Mouse (Mus musculus): ENCODE measurements at regions not wholly inside any gene's neighbourhood (a gene's known extent, or its start where the extent isn't known, plus 50 kb on each side); places are given as distances from the start of the nearest gene placed in this dataset.

- H3K4me3 ChIP-seq (ENCODE audit: insufficient read depth, low read depth, low read length), result no peak overlapping the region
- no peak overlapping the region for H3K27ac ChIP-seq (replicated peaks; ENCODE audit: low read depth, low read length)
- no peaks in the 10 kb centered on the region for H3K4me1 ChIP-seq (ENCODE audit: control insufficient read depth, insufficient read depth, insufficient read length, low read length)
Observed at GRCm38 (mm10) chr16:5829071-5829470, 56.1 kb upstream of the Rbfox1 start.

DNA sequence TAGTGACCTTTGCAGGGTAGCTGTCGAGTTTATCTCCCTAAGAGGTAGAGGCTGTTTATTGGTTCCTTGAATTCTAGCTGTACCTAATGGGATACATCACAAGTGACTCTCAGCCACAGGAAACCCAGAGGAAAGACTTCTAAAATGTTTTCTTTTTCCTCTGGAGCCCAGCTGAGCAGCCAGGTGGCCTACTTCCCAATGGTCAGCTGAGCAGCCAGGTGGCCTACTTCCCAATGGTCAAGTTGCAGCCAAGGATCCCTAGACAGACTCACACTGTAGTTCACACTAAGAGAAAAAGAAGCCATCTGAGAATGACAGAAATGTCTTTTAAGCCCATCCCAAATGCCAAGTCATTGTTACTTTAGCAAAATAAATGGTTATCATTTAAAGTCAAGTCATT, 61.8 kb upstream of the Rbfox1 start:
- Histone ChIP-seq H3K4me3 (ENCODE audit: insufficient read depth, low read depth, low read length) (no peak overlapping the region), H3K27ac (replicated peaks; ENCODE audit: low read depth, low read length) (no peak overlapping the region), H3K4me1 (ENCODE audit: control insufficient read depth, insufficient read depth, insufficient read length, low read length) (no peaks in the 10 kb centered on the region)

DNA sequence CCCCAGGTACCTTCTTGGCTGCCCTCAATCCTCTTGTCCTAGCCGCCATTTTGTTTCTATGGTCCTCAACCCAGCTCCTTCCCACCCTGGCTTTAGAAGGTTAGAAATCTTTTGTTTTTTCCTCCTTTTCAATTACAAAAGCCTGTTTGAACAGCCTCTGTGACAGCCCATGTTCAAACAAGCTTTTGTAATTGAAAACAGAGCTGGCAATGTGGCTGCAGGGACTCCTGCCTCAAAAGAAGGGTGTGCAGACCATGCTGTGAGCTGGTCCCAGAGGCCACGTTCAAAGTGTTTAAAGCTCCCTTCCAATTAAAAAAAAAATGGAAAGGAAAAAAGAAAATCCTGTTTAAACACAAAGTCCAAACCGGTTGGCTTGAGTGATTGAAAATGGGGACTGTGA, 68.0 kb upstream of the Rbfox1 start:
- Histone ChIP-seq H3K27ac (replicated peaks; ENCODE audit: low read depth, low read length) (no peak overlapping the region), H3K4me1 (ENCODE audit: control insufficient read depth, insufficient read depth, insufficient read length, low read length) (no peaks in the 10 kb centered on the region)

GRCm38 (mm10) chr16:5812245-5812820, 72.8 kb upstream of the Rbfox1 start:
- H3K4me3 ChIP-seq (ENCODE audit: insufficient read depth, low read depth, low read length), result no peak overlapping the region
- H3K27ac ChIP-seq (replicated peaks; ENCODE audit: low read depth, low read length), result no peak overlapping the region
- H3K4me1 ChIP-seq (ENCODE audit: control insufficient read depth, insufficient read depth, insufficient read length, low read length), result no peaks in the 10 kb centered on the region

More for the DNA sequence above, 68.0 kb upstream of the Rbfox1 start:
- H3K4me3 ChIP-seq (ENCODE audit: insufficient read depth, low read depth, low read length), result no peak overlapping the region

DNA sequence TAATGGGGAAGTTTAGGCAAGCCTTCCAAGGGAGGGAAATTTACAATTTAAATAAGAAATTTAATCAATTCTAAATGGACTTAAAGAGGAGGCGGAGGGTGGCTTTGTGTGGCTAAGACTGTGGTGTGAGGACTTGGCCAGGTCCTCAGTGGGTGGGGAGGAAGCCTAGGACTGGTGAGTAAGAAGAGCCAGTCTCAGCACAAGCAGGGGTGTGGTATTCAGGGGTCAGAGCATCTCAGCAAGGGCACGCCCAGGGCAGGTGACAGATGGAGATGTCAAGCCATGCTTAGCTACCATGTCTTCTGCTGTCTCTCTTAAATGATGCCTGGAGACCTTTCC, 73.5 kb upstream of the Rbfox1 start:
- Histone ChIP-seq H3K4me3 (ENCODE audit: insufficient read depth, low read depth, low read length) (no peak overlapping the region), H3K4me1 (ENCODE audit: control insufficient read depth, insufficient read depth, insufficient read length, low read length) (no peaks in the 10 kb centered on the region), H3K27ac (replicated peaks; ENCODE audit: low read depth, low read length) (no peak overlapping the region)

DNA sequence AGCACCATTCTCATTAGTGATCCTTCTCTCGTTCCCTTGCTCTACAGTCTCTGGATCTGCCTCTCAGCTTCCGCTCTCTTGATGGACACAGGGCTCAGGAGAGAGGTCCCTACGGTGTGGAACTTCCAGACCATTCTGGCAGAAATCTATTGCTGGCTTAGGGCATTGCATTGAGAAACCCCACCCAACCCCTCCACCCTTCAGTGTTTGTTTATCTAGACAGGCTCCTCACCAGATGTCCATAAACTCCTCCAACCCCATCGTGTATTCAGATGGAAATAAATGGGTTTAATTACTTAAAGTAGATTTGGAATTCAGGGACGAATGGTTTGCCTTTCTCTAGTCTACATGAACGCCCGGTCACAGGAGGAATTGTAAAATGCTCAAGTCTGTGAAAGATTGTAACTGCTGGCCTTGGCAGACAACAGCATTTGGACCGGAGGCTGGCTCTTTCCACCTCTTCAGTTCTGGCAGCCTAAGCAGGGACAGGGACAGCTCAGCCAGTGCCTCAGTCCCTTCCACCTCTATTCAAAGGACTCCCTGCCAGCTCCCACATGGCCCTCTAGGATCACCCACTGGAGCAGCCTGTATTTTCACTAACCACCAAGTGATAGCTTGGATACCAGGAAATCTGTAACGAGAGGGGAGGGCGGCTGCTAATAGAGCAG, 74.0 kb upstream of the Rbfox1 start:
- Histone ChIP-seq H3K27ac (replicated peaks; ENCODE audit: low read depth, low read length) (no peak overlapping the region), H3K4me3 (ENCODE audit: insufficient read depth, low read depth, low read length) (no peak overlapping the region)

DNA sequence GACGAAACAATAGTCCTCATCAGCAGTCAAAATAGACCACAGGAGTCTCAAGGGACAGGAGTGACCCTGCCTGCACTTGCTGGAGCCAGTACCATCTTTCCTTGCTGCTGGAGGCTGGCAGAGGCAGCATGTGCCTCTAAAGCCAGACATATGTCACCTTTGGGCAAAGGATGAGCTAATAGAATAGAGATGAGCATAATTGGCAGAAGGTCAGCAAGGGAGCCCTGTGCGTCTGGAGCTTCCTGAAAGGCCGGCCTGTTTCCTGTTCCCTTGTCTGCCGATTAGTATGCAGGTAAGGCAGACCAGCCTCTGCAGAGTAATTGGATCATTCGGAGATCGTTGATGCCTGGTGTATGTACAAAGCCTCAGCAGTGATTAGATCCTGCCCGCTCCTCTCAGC, 87.0 kb upstream of the Rbfox1 start:
- Histone ChIP-seq H3K4me3 (ENCODE audit: insufficient read depth, low read depth, low read length) (no peak overlapping the region), H3K4me1 (ENCODE audit: control insufficient read depth, insufficient read depth, insufficient read length, low read length) (no peaks in the 10 kb centered on the region), H3K27ac (replicated peaks; ENCODE audit: low read depth, low read length) (no peak overlapping the region)

More for the DNA sequence above, 74.0 kb upstream of the Rbfox1 start:
- H3K4me1 ChIP-seq (ENCODE audit: control insufficient read depth, insufficient read depth, insufficient read length, low read length), result no peaks in the 10 kb centered on the region

DNA sequence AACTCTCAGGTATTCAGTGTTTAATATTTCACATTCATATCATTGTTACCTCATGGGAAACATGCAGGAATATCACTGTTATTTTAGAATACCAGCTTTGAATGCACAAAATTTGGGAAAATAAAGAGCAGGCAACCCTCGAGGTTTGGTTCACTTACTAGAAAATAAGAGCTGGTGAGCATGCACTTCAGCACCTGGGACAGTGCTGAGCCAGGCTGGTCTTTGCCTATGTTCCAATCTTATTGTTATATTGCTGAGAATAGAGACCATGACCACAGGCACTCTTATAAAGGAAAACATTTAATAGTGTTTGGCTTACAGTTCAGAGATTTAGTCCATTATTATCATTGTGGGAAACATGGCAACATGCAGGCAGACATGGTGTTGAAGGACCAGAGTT, 92.9 kb upstream of the Rbfox1 start:
- H3K4me3 ChIP-seq (ENCODE audit: insufficient read depth, low read depth, low read length), result no peak overlapping the region
- no peak overlapping the region for H3K27ac ChIP-seq (replicated peaks; ENCODE audit: low read depth, low read length)
- H3K4me1 ChIP-seq (ENCODE audit: control insufficient read depth, insufficient read depth, insufficient read length, low read length), result no peaks in the 10 kb centered on the region

DNA sequence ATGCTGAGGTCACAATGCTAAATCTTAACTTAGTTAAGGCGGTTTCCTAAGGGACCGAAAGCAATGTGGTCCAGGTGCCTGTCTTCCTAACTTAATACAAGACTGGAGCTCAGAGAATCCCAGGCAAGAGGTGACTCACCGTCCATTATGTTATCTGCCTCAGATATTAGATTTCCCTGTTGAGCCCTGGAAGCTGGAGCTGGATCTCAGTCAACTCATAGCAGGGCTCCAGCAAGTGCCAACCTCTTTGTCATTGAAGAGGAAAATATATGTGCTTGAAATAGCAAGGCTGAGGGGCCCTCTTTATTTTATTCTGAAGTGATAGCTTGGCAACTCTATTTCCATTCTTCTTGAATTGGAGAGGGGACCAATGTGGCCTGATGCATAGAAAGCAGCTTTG, 95.0 kb upstream of the Rbfox1 start:
- no peak overlapping the region for H3K27ac ChIP-seq (replicated peaks; ENCODE audit: low read depth, low read length)
- no peaks in the 10 kb centered on the region for H3K4me1 ChIP-seq (ENCODE audit: control insufficient read depth, insufficient read depth, insufficient read length, low read length)
- no peak overlapping the region for H3K4me3 ChIP-seq (ENCODE audit: insufficient read depth, low read depth, low read length)

DNA sequence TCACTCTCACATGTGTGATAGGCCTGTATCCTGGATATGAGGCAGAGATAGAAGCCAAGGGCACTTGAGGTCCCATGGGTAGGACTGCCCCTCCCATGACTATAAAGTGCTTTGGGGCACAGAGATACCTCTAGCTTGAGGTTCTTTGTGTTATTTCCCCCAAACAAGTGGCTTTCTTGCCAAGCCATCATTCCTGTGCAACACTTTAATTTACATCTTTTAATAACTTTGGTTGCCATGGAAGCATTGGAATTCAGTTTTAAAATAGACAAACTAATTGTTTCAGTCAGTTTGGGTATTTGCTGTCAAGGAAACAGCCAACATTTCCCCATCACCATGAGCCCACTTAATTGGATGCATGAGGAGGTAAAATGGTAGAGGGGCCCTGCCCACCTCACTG, 97.9 kb upstream of the Rbfox1 start:
- H3K4me3 ChIP-seq (ENCODE audit: insufficient read depth, low read depth, low read length), result no peak overlapping the region
- H3K4me1 ChIP-seq (ENCODE audit: control insufficient read depth, insufficient read depth, insufficient read length, low read length), result no peaks in the 10 kb centered on the region
- no peak overlapping the region for H3K27ac ChIP-seq (replicated peaks; ENCODE audit: low read depth, low read length)

DNA sequence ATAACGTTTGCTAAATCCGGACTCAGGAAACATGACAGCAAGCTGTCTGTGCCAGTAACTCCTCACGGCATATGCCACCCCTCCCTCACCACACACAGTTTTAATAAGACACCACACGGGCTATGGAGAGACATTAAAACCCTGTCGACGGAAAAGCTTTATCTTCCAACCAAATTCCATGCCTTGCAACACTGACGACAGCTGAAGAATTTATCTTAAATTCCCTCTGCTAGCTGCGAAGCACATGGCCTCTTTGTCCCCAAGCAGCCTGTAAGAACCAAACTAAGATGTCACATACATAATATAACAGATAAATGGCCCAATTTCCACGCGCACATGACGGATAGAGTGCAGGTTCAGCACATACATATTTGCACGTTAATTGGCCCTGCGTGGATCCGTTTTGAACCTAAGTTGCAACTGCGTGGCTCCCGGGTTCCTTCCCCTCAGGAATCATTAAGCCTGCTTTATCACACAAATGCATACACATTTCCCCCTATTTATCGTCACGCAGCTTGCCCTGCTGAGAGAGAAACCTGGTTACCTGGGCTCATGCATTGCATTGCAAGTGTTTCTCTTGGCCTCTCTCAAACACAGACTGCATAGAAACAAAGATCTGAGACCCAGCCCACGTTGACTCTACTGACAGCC, 118.3 kb upstream of the Rbfox1 start:
- no peak overlapping the region for H3K4me3 ChIP-seq (ENCODE audit: insufficient read depth, low read depth, low read length)
- no peaks in the 10 kb centered on the region; the same call in 1 of the 2 replicates for H3K4me1 ChIP-seq (ENCODE audit: control insufficient read depth, insufficient read depth, insufficient read length, low read length)
- H3K27ac ChIP-seq (replicated peaks; ENCODE audit: low read depth, low read length), result no peak overlapping the region

GRCm38 (mm10) chr16:5765143-5765542, 120.0 kb upstream of the Rbfox1 start:
- H3K27ac ChIP-seq (replicated peaks; ENCODE audit: low read depth, low read length), result no peak overlapping the region

GRCm38 (mm10) chr16:5760821-5761220, 124.3 kb upstream of the Rbfox1 start:
- Histone ChIP-seq H3K27ac (replicated peaks; ENCODE audit: low read depth, low read length) (no peak overlapping the region), H3K4me3 (ENCODE audit: insufficient read depth, low read depth, low read length) (no peak overlapping the region), H3K4me1 (ENCODE audit: control insufficient read depth, insufficient read depth, insufficient read length, low read length) (no peaks in the 10 kb centered on the region)

More at GRCm38 (mm10) chr16:5765143-5765542, 120.0 kb upstream of the Rbfox1 start:
- no peaks in the 10 kb centered on the region; the same call in 1 of the 2 replicates for H3K4me1 ChIP-seq (ENCODE audit: control insufficient read depth, insufficient read depth, insufficient read length, low read length)
- H3K4me3 ChIP-seq (ENCODE audit: insufficient read depth, low read depth, low read length), result no peak overlapping the region

DNA sequence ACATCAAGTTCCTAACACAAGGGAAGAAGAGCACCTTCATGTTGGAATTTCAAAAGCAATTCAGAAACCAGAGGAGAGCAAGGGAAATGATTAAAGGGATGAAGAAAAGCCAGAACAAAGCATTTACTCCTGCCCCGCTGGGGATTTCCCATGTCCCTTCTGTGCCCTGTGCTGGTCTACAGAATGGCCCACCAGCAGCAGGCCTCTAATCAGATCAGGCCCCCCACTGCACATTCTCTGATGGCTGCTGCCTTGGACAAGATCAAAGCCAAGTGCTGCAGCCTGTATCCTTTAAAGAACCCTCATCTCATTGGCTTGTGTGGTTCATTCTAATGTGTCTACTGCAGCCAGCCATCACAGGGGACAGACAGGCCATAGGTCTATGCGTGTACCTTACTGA, 126.1 kb upstream of the Rbfox1 start:
- H3K4me3 ChIP-seq (ENCODE audit: insufficient read depth, low read depth, low read length), result no peak overlapping the region
- no peak overlapping the region for H3K27ac ChIP-seq (replicated peaks; ENCODE audit: low read depth, low read length)
- no peaks in the 10 kb centered on the region for H3K4me1 ChIP-seq (ENCODE audit: control insufficient read depth, insufficient read depth, insufficient read length, low read length)

- no peak overlapping the region for H3K4me3 ChIP-seq (ENCODE audit: insufficient read depth, low read depth, low read length)
- H3K4me1 ChIP-seq (ENCODE audit: control insufficient read depth, insufficient read depth, insufficient read length, low read length), result no peaks in the 10 kb centered on the region
- H3K27ac ChIP-seq (replicated peaks; ENCODE audit: low read depth, low read length), result no peak overlapping the region
Observed at GRCm38 (mm10) chr16:5742716-5743507, 142.2 kb upstream of the Rbfox1 start.
